Mouse (Mus musculus) hindbrain, embryonic 10.5 days (tissue): Measurements from ENCODE around the gene Fbxl14. TPM values are rescaled to one million over a fixed set of nuclear protein-coding genes. Genes with fewer than 3 reads are reported as not detected.

Experiments
- DNase-seq: peaks from one replicate; pipeline ENCODE4 v3.0.0-alpha.2; 2017; ENCODE audit warnings: low spot score
- H3K27ac ChIP-seq: fragments of 300-500 bp; sonication (generic); 2 replicates; pipeline ENCODE4 v1.5.1; 2016; ENCODE audit warnings: mild to moderate bottlenecking, moderate library complexity
- H3K27me3 ChIP-seq: fragments of 300-500 bp; sonication (generic); 2 replicates; pipeline ENCODE4 v1.6.1; 2016; ENCODE audit warnings: mild to moderate bottlenecking; ENCODE audit not compliant: poor library complexity, insufficient read depth, severe bottlenecking
- H3K36me3 ChIP-seq: fragments of 300-500 bp; sonication (generic); 2 replicates; pipeline ENCODE4 v1.6.1; 2016; ENCODE audit warnings: mild to moderate bottlenecking, moderate library complexity
- H3K4me1 ChIP-seq: fragments of 300-500 bp; sonication (generic); replicated peaks from 2 replicates; pipeline ENCODE4 v1.6.1; 2016; ENCODE audit warnings: mild to moderate bottlenecking
- H3K4me3 ChIP-seq: fragments of 300-500 bp; sonication (generic); 2 replicates; pipeline ENCODE4 v1.5.1; 2016; ENCODE audit warnings: mild to moderate bottlenecking, moderate library complexity
- H3K9me3 ChIP-seq: fragments of 300-500 bp; sonication (generic); 2 replicates; pipeline ENCODE4 v1.6.1; 2016; ENCODE audit warnings: mild to moderate bottlenecking, moderate library complexity
- WGBS: fragments of 180-500 bp; shearing (Covaris S2); methylation state at CpG from one replicate; pipeline ENCODE4 v1.1.7; 2016; 5-methylcytosine and 5-hydroxymethylcytosine counted together
- polyA plus RNA-seq: library from polyadenylated mRNA; unstranded; fragments of >200 nt; fragmentation: Nextera tagmentation; extraction: Ambion mirVana; gene quantifications from 2 replicates; pipeline ENCODE4 v1.2.1, GENCODE M21; 2016

The Fbxl14 gene
- polyA plus RNA-seq, 1 experiment from 2014 or later = 3.4 TPM

DNA sequence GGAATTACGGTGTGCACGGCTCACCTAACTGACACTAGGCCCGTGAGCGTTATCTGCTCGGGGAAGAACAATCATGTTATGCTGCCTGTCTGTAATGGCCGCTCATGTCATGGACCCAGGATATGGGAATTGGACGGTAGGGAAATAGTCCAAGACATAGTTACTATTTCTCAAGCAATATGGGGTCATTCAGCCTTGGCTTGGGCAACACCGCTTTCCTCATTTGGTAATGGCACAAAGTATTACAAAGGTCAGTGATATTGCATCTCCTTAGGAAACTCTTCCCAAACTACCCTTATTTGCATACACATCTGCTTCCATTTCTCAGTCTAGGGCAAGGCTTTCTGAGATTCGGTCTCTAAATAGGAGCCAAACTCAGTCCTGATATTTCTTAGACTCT lies 8.2 kb downstream of the Fbxl14 start:
- 94% methylated on average over 9 of the region's 9 CpGs for WGBS
- Histone ChIP-seq H3K4me1 (peaks cover 63% of the 10 kb centered on the region), H3K4me3 (no peak overlapping the region), H3K36me3 (peaks cover 24% of the 10 kb centered on the region), H3K27ac (no peak overlapping the region), H3K9me3 (no peaks in the 10 kb centered on the region), H3K27me3 (no peaks in the 10 kb centered on the region)
- DNase-seq = no peak

DNA sequence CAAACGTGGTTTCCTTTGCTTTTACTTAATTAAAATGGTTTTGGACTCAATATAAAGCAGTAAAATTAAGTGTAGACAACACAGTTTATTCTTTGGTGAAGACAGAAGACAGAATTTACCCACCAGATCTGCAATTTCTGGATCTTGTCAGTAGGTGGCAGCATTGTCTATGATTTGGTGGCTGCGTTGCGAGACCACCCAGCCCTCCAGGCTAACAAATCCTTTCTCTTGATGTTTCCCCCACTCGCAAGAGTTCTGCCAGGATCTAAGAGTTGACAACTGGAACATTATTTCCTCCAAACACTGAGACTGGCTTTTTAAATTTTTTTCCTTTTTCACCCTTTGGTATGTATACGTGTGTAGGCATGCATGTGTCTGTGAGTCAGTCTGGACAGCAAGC lies 10.3 kb downstream of the Fbxl14 start:
- no peaks in the 10 kb centered on the region for H3K9me3 ChIP-seq
- peaks cover 4% of the 10 kb centered on the region for H3K36me3 ChIP-seq
- H3K4me1 ChIP-seq = peaks cover 48% of the 10 kb centered on the region
- whole genome bisulfite sequencing = 13% methylated on average over 5 of the region's 5 CpGs
- no peak overlapping the region for H3K4me3 ChIP-seq
- H3K27me3 ChIP-seq = no peaks in the 10 kb centered on the region
- H3K27ac ChIP-seq = no peak overlapping the region
- DNase-seq = peak; percentile 71

DNA sequence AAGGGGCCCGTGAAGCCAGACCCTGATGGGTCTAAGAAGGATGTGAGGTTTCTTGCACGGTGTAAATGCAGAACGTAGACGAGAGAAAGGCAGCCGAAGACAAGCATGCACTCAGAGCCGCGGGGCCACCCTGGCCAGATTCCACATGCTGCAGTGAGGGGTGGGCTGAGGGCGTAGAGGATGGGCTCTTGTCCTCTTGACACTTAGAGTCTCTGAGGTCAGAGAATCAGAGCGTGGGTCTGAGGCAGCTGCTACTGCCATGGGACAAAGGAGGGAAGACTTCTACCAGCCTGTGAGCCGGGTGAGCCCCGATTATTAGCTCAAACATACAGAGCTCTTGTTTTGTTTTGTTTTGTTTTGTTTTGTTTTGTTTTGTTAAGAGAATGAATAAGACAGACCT lies 11.1 kb downstream of the Fbxl14 start:
- peaks cover 42% of the 10 kb centered on the region for H3K4me1 ChIP-seq
- peak overlapping the region; percentile 20; the same call in 1 of the 2 replicates for H3K4me3 ChIP-seq
- DNase-seq = peak; percentile 57
- H3K27ac ChIP-seq = peak overlapping the region; percentile 79
- 0 out of 2 replicates have a peak, but pooled peaks cover 2% of the 10 kb centered on the region for H3K36me3 ChIP-seq
- 18% methylated on average over 11 of the region's 11 CpGs for WGBS
- H3K9me3 ChIP-seq = no peaks in the 10 kb centered on the region
- H3K27me3 ChIP-seq = no peaks in the 10 kb centered on the region

DNA sequence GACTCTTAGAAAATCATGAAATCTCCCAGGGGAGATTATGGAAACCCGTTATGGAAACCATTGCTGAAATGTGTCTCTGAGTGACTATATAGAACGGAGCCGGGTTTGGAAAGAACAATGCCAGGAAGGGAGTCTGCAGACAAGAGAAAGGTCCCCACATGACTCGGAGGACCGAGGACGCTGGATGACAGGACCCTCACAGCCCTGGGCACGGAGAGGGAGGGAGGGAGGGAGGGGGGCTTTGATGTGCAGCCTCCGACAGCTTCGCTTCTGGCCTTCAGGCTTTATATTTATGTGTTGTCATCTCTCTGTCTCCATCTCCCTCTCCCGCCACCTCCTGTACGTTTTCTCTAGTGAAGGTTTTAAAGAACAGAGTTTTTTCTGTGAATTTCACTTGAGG lies 11.5 kb downstream of the Fbxl14 start:
- H3K4me3 ChIP-seq = 0 out of 2 replicates have a peak overlapping the region, but pooled peaks have one; percentile 14
- H3K27me3 ChIP-seq = no peaks in the 10 kb centered on the region
- WGBS = 26% methylated on average over 11 of the region's 11 CpGs
- DNase-seq = peak; percentile 20
- peaks cover 37% of the 10 kb centered on the region for H3K4me1 ChIP-seq
- no peaks in the 10 kb centered on the region for H3K9me3 ChIP-seq
- H3K36me3 ChIP-seq = no peaks in the 10 kb centered on the region
- H3K27ac ChIP-seq = peak overlapping the region; percentile 79

DNA sequence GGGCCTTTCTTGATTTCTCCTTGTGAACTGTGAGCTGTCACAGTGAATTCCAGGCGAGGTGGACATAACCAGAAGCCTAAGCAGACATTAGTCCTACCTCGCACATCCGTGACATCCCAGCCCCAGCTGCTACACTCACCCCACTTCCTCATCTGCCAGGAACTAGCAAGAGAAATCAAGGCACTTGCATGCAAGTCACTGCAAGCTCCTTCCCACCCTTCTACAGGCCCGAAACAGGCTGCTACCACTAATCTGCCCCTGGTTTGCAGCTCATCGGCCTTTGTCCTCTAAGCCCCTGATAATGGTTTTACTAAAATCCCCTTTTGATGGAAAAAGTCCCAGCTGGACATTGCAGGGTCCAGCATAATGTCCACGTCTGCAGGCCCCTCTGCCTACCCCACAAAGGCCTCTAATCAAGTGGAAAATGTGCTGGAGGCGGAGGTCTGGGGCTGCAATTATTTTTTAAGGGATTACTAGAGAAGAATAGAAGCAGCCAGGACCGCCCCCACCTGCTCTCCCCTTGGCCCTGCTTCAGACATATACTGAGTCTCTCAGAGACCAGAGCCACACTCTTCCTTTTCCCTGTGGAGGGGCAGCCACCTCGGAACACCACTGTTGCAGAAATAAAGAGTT lies 12.6 kb downstream of the Fbxl14 start:
- Histone ChIP-seq H3K4me3 (no peak overlapping the region), H3K27ac (peak overlapping the region; percentile 79), H3K36me3 (no peaks in the 10 kb centered on the region), H3K4me1 (peaks cover 34% of the 10 kb centered on the region), H3K27me3 (no peaks in the 10 kb centered on the region), H3K9me3 (no peaks in the 10 kb centered on the region)
- DNase-seq = peak; percentile 50
- 27% methylated on average over 9 of the region's 9 CpGs for WGBS

DNA sequence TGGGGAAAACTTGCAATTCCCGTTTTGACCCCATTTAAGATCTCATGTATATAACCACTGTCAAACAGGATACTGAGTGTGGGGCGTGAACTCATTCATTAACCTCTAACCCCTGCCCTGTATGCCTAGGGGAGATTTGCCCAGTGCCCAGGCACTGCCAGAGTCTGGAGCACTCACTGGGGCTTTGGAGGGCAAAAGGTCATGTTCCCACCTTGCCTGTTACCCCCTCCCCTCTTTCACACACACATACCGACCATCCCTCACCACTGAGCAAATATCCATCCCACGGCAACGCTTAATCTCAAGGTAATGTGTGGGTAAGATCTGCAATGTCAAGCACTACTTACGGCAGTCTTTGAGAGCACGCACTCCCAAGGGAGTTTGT lies 13.2 kb downstream of the Fbxl14 start:
- H3K27me3 ChIP-seq = no peaks in the 10 kb centered on the region
- peak overlapping the region; percentile 79; the same call in 1 of the 2 replicates for H3K27ac ChIP-seq
- no peak overlapping the region for H3K4me3 ChIP-seq
- 29% methylated on average over 7 of the region's 7 CpGs for WGBS
- H3K36me3 ChIP-seq = no peaks in the 10 kb centered on the region
- H3K4me1 ChIP-seq = peaks cover 34% of the 10 kb centered on the region
- no peaks in the 10 kb centered on the region for H3K9me3 ChIP-seq
- peak; percentile 47 for DNase-seq

DNA sequence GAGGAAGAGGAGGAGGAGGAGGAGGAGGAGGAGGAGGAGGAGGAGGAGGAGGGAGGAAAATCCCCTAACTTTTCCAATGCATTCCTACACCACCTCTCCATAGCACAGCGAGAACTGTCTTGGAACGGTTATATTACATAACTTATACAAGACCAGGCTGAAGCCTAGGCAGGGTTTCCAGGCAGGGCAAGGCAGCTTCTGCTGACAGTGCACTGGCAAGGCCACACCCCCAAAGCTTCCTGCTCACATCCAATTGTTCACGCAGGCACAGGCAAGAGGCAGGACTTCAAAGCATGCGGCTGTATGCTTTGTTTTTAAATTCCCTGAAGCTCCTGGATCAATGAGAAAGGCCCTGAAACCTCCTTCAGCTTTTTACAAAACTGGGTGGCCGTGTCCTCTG lies 19.8 kb downstream of the Fbxl14 start:
- peak; percentile 41 for DNase-seq
- no peak overlapping the region for H3K4me3 ChIP-seq
- H3K36me3 ChIP-seq = no peaks in the 10 kb centered on the region
- H3K9me3 ChIP-seq = no peaks in the 10 kb centered on the region
- peaks cover 24% of the 10 kb centered on the region for H3K4me1 ChIP-seq
- no peaks in the 10 kb centered on the region for H3K27me3 ChIP-seq
- H3K27ac ChIP-seq = 0 out of 2 replicates have a peak overlapping the region, but pooled peaks have one; percentile 9
- WGBS = 22% methylated on average over 5 of the region's 5 CpGs

DNA sequence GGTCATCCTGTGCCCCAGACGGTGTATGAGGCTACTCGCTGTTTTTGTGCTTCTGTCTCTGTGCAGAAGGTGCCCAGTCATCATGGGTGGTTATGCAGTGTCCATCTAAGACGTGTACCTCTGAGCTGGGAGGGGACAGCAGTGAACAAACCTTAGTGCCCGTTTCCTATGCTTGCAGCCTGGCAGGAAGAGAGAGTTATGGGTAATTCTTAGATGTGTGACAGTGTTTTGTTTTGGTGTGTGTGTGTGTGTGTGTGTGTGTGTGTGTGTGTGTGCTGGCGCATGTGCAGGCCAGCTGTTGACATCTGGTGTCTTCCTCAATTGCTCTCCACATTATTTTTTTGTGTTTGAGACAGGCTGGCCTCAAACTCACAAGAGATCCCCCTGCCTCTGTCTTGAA lies 20.6 kb downstream of the Fbxl14 start:
- H3K4me3 ChIP-seq = no peak overlapping the region
- H3K9me3 ChIP-seq = no peaks in the 10 kb centered on the region
- DNase-seq = no peak
- no peaks in the 10 kb centered on the region for H3K36me3 ChIP-seq
- WGBS = 69% methylated on average over 5 of the region's 5 CpGs
- H3K27me3 ChIP-seq = no peaks in the 10 kb centered on the region
- H3K27ac ChIP-seq = 0 out of 2 replicates have a peak overlapping the region, but pooled peaks have one; percentile 9
- H3K4me1 ChIP-seq = peaks cover 24% of the 10 kb centered on the region

DNA sequence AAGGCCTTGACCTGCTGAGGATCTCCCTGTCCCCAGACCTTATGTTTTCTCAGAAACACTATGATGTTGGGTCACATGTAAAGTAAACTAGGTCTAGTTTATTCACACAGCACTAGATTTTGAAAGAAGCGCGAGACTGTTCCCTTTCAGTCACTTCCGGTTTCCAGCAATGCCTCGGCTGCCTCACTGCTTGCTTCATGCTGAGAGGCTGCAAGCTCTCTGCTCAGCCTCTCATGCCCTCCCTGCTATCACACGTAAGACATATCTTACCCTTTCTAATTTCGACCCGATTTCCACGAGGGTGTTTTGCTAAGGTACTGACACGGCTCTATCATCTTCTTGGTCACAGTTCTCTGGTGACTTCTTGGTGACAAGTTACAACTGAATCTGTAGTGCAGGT lies 22.6 kb downstream of the Fbxl14 start:
- peaks cover 33% of the 10 kb centered on the region for H3K4me1 ChIP-seq
- H3K4me3 ChIP-seq = no peak overlapping the region
- H3K9me3 ChIP-seq = no peaks in the 10 kb centered on the region
- DNase-seq = no peak
- H3K27ac ChIP-seq = no peak overlapping the region
- WGBS = 50% methylated on average over 9 of the region's 9 CpGs
- no peaks in the 10 kb centered on the region for H3K27me3 ChIP-seq
- H3K36me3 ChIP-seq = no peaks in the 10 kb centered on the region

DNA sequence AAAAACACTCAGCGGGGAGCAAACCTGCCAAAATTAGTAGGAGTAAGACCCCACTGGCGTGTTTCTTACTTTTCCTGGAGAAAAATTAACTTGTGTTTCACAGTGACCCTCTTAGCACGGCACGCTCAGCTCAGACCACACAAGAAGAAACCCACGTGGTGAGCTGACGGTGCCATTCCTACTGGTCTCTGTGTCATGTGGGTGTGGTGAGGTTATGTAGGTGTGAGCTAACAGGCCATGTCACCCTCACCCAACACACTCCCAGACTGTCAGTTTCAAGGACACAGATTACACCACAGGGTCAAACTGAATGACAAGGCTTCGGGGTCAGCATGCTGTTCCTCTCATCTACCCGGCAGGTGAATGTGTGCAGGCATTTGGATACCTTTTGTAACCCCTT lies 25.3 kb downstream of the Fbxl14 start:
- no peak overlapping the region for H3K4me3 ChIP-seq
- DNase-seq = no peak
- H3K4me1 ChIP-seq = peaks cover 15% of the 10 kb centered on the region
- H3K27me3 ChIP-seq = no peaks in the 10 kb centered on the region
- H3K36me3 ChIP-seq = no peaks in the 10 kb centered on the region
- H3K27ac ChIP-seq = no peak overlapping the region
- H3K9me3 ChIP-seq = no peaks in the 10 kb centered on the region
- WGBS = 88% methylated on average over 8 of the region's 8 CpGs

DNA sequence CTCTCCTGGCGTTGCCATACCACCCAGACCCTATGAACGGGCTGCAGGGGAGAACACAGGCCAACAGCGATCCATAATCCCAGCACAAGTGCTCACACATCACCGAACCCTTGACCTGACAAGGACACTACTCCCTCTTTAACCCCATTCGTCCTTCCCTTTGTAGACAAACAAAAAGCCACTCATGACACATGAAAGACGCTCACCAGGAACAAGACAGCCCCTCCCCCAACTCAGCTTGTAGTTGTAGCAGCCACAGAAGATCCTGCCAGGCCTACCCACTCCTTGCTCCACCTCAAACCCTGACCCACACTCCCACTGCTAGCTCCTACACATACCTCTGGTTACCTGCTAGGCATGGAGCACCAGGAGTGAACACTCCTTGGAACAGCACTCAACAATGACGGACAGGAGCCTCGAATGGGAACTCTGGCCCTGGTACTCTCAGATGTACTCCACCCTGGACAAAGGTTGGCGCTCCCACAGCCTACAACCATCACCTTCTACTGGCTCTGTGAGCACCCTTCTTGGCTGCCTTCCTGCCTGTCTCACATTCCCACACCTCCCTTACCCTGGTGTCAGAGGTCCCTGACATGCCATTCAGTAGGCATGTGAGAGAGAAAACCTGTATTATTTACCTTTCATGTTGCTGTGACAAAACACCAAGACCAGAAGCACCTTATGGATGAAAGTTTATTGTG lies 26.2 kb downstream of the Fbxl14 start:
- H3K9me3 ChIP-seq = no peaks in the 10 kb centered on the region
- 66% methylated on average over 9 of the region's 9 CpGs for WGBS
- H3K36me3 ChIP-seq = no peaks in the 10 kb centered on the region
- no peak for DNase-seq
- H3K27ac ChIP-seq = no peak overlapping the region
- H3K27me3 ChIP-seq = no peaks in the 10 kb centered on the region
- H3K4me3 ChIP-seq = no peak overlapping the region
- peaks cover 12% of the 10 kb centered on the region for H3K4me1 ChIP-seq

DNA sequence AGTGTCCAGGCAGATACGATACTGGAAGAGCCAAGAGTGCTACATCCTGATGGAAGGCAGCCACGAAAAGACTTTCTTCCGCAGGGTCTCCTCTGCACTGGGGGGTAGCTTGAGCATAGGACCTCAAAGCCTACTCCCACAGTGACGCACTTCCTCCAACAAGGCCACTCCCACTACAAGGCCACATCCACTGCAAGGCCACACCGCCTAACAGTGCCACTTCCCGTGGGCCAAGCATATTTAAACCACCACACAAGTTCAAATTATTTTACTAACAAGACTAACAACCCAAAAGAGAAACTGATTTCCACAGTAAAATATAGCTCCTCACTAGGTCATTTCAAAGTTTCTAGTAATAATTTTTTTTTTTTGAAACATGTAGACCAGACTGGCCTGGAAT lies 28.8 kb downstream of the Fbxl14 start:
- DNase-seq = no peak
- 94% methylated on average over 6 of the region's 6 CpGs for WGBS
- Histone ChIP-seq H3K4me1 (peaks cover 9% of the 10 kb centered on the region), H3K4me3 (no peak overlapping the region), H3K27ac (no peak overlapping the region), H3K36me3 (no peaks in the 10 kb centered on the region), H3K9me3 (no peaks in the 10 kb centered on the region), H3K27me3 (no peaks in the 10 kb centered on the region)

DNA sequence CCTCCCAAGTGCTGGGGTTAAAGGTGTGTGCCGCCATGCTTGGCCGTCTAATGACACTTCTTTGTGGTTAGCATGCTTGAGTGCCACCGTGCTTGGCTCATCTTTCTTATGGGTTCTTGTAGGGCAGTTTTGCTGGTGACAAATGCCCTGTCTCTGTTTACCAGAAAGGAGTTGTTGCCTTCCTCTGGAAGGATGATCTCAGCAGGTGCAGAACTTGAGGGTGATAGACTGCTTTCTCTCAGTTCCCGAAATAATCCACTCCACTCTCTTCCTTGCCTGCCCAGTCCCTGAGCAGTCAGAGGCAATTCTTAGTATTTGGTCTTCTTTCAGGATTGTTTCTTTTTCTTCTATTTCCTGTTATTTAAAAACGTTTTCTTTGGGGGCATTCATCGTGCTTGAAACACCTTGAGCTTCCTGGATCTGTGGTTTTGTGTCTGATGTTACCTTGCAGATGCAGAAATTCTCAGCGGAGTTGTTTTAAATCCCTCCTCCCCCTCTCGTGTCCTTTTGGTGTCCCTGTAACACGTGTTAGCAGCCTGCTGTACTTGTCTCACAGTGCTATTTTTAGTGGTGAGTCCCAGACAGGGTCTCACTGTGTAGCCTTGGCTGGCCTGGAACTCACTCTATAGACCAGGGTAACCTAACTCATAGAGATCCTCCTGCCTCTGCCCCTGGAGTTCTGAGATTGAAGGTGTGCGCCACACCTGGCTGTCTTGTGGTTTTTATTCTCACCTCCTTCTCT lies 29.3 kb downstream of the Fbxl14 start:
- WGBS = 85% methylated on average over 10 of the region's 10 CpGs
- Histone ChIP-seq H3K27ac (no peak overlapping the region), H3K27me3 (no peaks in the 10 kb centered on the region), H3K9me3 (no peaks in the 10 kb centered on the region), H3K36me3 (no peaks in the 10 kb centered on the region), H3K4me1 (peaks cover 9% of the 10 kb centered on the region), H3K4me3 (no peak overlapping the region)
- no peak for DNase-seq
